Mouse (Mus musculus) hindbrain, embryonic 16.5 days (tissue): ENCODE measurements at regions not wholly inside any gene's neighbourhood (a gene's known extent, or its start where the extent isn't known, plus 50 kb on each side); places are given as distances from the start of the nearest gene placed in this dataset.
"Not testable (repeated sequence)": the region's sequence is repeated elsewhere in the genome, so short reads cannot be mapped to it uniquely, and the experiment has no call there.

Experiments
- ATAC-seq: fragments of 200-750 bp; cut with Nextera tagmentation; 2 replicates; pipeline ENCODE4 v1.8.0; 2017; ENCODE audit warnings: moderate TSS enrichment, moderate library complexity
- H3K27ac ChIP-seq: fragments of 300-500 bp; sonication (generic); 2 replicates; pipeline ENCODE4 v1.5.1; 2014; ENCODE audit warnings: low read depth, mild to moderate bottlenecking, control low read depth, low read length, moderate library complexity
- H3K27me3 ChIP-seq: fragments of 300-500 bp; sonication (generic); replicated peaks from 2 replicates; pipeline ENCODE4 v1.6.1; 2014; ENCODE audit warnings: low read length; ENCODE audit not compliant: control insufficient read depth, insufficient read depth
- H3K36me3 ChIP-seq: fragments of 300-500 bp; sonication (generic); 2 replicates; pipeline ENCODE4 v1.6.1; 2014; ENCODE audit warnings: mild to moderate bottlenecking, low read length, moderate library complexity, mixed read lengths; ENCODE audit not compliant: control insufficient read depth, insufficient read depth
- H3K4me1 ChIP-seq: fragments of 300-500 bp; sonication (generic); 2 replicates; pipeline ENCODE4 v1.6.1; 2014; ENCODE audit warnings: low read depth, low read length; ENCODE audit not compliant: control insufficient read depth, insufficient read depth
- H3K4me2 ChIP-seq: fragments of 300-500 bp; sonication (generic); 2 replicates; pipeline ENCODE4 v1.6.1; 2014; ENCODE audit warnings: mild to moderate bottlenecking, low read length, control low read depth, moderate library complexity
- H3K4me3 ChIP-seq: fragments of 300-500 bp; sonication (generic); 2 replicates; pipeline ENCODE4 v1.5.1; 2014; ENCODE audit warnings: mild to moderate bottlenecking, low read length, control low read depth, moderate library complexity
- H3K9ac ChIP-seq: fragments of 300-500 bp; sonication (generic); 2 replicates; pipeline ENCODE4 v1.6.1; 2014; ENCODE audit warnings: low read depth, mild to moderate bottlenecking, control low read depth, low read length, moderate library complexity
- H3K9me3 ChIP-seq: fragments of 300-500 bp; sonication (generic); 2 replicates; pipeline ENCODE4 v1.6.1; 2014; ENCODE audit warnings: mild to moderate bottlenecking, low read length, moderate library complexity; ENCODE audit not compliant: control insufficient read depth
- WGBS: fragments of 180-500 bp; shearing (Covaris S2); extraction: QIAGEN DNeasy Blood & Tissue Kit; methylation state at CpG from one replicate; pipeline ENCODE4 v1.1.7; 2014; 5-methylcytosine and 5-hydroxymethylcytosine counted together

DNA sequence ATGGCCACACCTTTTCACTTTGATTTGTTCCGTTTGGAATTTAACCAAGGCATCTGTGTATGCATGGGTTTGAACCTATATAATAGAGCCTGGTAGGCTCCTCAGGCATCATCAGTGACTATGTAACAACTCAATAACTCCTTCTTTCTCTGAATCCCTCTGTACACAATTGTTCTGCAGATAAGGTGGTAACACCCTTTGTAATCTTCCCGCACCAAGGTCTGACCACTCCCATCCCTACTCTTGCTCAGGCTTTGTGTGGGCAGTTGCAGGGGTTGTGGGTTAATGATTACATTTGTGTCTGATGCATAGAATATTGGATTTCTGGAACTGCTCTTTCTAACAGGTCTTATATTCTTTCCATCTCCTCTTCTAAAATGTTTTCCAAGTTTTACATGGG lies 596.9 kb downstream of the Anxa1 start:
- Histone ChIP-seq H3K4me3 (no peak overlapping the region), H3K9ac (no peak overlapping the region), H3K4me1 (no peaks in the 10 kb centered on the region), H3K4me2 (no peak overlapping the region), H3K27me3 (no peaks in the 10 kb centered on the region), H3K9me3 (no peaks in the 10 kb centered on the region), H3K36me3 (no peaks in the 10 kb centered on the region), H3K27ac (no peak overlapping the region)
- 79% methylated on average over 2 of the region's 2 CpGs for WGBS
- no peak for ATAC-seq

DNA sequence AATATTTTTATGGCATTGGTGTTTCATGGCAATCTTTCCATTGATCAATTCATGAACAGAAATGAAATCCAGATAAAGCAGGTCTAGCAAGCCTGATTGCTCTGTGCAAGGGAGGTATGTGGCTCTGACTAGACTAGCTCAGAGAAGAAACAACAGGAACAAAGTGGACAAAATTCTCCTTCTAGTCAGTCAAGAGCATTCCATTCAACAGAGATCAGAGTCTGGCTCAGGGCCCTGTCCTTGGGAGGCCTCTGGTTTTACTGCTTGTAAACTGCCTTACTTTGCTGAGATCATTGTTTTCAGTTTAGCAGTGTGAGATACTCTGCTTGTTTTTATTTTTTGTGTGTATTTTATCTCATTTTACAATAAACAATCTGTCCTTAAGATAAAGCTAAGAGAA lies 607.2 kb downstream of the Anxa1 start:
- H3K9me3 ChIP-seq, result no peaks in the 10 kb centered on the region
- H3K27me3 ChIP-seq, result no peaks in the 10 kb centered on the region
- no peak for ATAC-seq
- no peak overlapping the region for H3K27ac ChIP-seq
- no peaks in the 10 kb centered on the region for H3K36me3 ChIP-seq
- H3K9ac ChIP-seq, result no peak overlapping the region
- no peak overlapping the region for H3K4me2 ChIP-seq
- no peaks in the 10 kb centered on the region for H3K4me1 ChIP-seq
- H3K4me3 ChIP-seq, result no peak overlapping the region

GRCm38 (mm10) chr19:19777891-19778290 lies 612.9 kb downstream of the Anxa1 start:
- Histone ChIP-seq H3K36me3 (no peaks in the 10 kb centered on the region), H3K4me1 (no peaks in the 10 kb centered on the region), H3K9ac (no peak overlapping the region), H3K4me2 (no peak overlapping the region), H3K27ac (no peak overlapping the region), H3K27me3 (no peaks in the 10 kb centered on the region), H3K4me3 (no peak overlapping the region), H3K9me3 (no peaks in the 10 kb centered on the region)
- no peak for ATAC-seq
- 71% methylated on average over 4 of the region's 4 CpGs for whole genome bisulfite sequencing

- H3K27me3 ChIP-seq, result no peaks in the 10 kb centered on the region
- WGBS, result 59% methylated on average over 1 of the region's 1 CpGs
- H3K27ac ChIP-seq, result no peak overlapping the region
- no peak overlapping the region for H3K4me2 ChIP-seq
- H3K9ac ChIP-seq, result no peak overlapping the region
- H3K4me1 ChIP-seq, result no peaks in the 10 kb centered on the region
- no peaks in the 10 kb centered on the region for H3K9me3 ChIP-seq
- no peak for ATAC-seq
- no peak overlapping the region for H3K4me3 ChIP-seq
- no peaks in the 10 kb centered on the region for H3K36me3 ChIP-seq
Measured at GRCm38 (mm10) chr19:19770990-19771389, 619.8 kb downstream of the Anxa1 start.

- not testable (repeated sequence) for H3K9me3 ChIP-seq, H3K9ac ChIP-seq, ATAC-seq, H3K27ac ChIP-seq, H3K4me2 ChIP-seq, H3K4me3 ChIP-seq, H3K27me3 ChIP-seq, H3K36me3 ChIP-seq, H3K4me1 ChIP-seq
- WGBS, result 91% methylated on average over 3 of the region's 3 CpGs
Measured at GRCm38 (mm10) chr19:19750069-19750599, 639.1 kb upstream of the Rorb start.

GRCm38 (mm10) chr19:19747821-19748488 lies 637.0 kb upstream of the Rorb start:
- H3K4me1 ChIP-seq, result no peaks in the 10 kb centered on the region
- no peaks in the 10 kb centered on the region for H3K9me3 ChIP-seq
- no peak overlapping the region for H3K4me3 ChIP-seq
- no peaks in the 10 kb centered on the region for H3K27me3 ChIP-seq
- no peaks in the 10 kb centered on the region for H3K36me3 ChIP-seq
- no peak overlapping the region for H3K27ac ChIP-seq
- 47% methylated on average over 7 of the region's 7 CpGs for WGBS
- 0 out of 2 replicates have a peak, but pooled peaks have one; percentile 58 for ATAC-seq
- H3K9ac ChIP-seq, result no peak overlapping the region
- peak overlapping the region; percentile 26 for H3K4me2 ChIP-seq

- H3K36me3 ChIP-seq, result no peaks in the 10 kb centered on the region
- H3K4me3 ChIP-seq, result no peak overlapping the region
- WGBS, result 41% methylated on average over 4 of the region's 4 CpGs
- H3K4me2 ChIP-seq, result no peak overlapping the region
- no peak overlapping the region for H3K9ac ChIP-seq
- peak; percentile 77 for ATAC-seq
- no peaks in the 10 kb centered on the region for H3K4me1 ChIP-seq
- H3K9me3 ChIP-seq, result no peaks in the 10 kb centered on the region
- H3K27ac ChIP-seq, result no peak overlapping the region
- H3K27me3 ChIP-seq, result no peaks in the 10 kb centered on the region
Measured at GRCm38 (mm10) chr19:19719939-19720338, 608.9 kb upstream of the Rorb start.
